Mouse (Mus musculus) gastrocnemius, postnatal 14 days (tissue): ENCODE results near the gene Mrpl24. TPM values are rescaled to one million over a fixed set of nuclear protein-coding genes. Genes with fewer than 3 reads are reported as not detected.

ENCODE experiments used
- DNase-seq: peaks from one replicate; pipeline ENCODE4 v3.0.0; 2021; ENCODE audit warnings: mixed read lengths
- intact Hi-C: fragments of 180-260 bp; cut with DNase I; formaldehyde crosslinking; loops from one replicate; pipeline ENCODE4 v1.15.1; 2025; ENCODE audit warnings: low total_unique reads
- total RNA-seq, 2 experiments: library from RNA; stranded (reverse); gene quantifications; 2 replicates each; pipeline ENCODE4 v1.2.3; 2021

The Mrpl24 gene
- total RNA-seq, 2 experiments from 2014 or later = 42.1 to 46.5 TPM

GRCm38 (mm10) chr3:87960586-87961191 is 41.4 kb downstream of the Mrpl24 start:
- intact Hi-C loops = loop anchor here (2.0 kb wide), 1 partner anchor 24 kb away; no protein-coding TSS in a partner anchor
- peak; percentile 93 for DNase-seq

DNA sequence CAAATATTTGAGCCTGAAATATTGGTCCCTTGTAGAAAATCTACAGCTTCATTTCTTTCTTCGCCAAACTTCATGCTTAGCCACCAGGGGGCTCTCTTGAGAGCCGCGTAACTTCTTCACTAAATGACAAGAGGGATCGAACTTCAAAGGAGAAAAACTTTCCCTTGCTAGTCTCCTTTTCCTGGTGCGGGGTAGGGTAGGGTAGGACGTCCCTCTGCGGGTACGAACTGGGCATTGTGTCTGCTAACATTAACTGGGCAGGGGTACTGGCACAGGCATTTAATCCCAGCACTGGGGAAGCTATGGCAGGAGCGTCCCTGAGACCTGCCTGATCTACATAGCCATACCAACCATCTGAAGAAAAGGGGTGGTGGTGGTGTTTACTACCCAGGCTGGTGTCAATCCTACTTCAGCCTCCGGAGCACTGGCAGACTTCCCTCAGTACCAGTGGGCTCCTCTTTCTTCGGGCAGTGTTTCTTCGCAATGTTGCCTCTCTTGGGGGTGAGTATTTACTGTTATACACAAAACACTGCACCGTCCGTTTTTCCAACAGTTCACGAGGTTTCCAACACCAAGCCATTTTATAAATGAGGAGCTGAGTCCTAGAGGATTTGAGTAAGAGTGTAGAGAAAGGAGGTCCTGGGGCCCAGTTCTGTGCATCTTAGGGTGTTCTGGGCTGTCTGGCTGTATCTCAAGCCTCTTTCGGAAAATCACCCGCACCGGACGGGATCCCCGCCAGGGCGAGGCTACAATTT is 51.1 kb downstream of the Mrpl24 start:
- DNase-seq = no peak
- intact Hi-C loops = loop anchor here (2.0 kb wide), 1 partner anchor 14 kb away; no protein-coding TSS in a partner anchor

DNA sequence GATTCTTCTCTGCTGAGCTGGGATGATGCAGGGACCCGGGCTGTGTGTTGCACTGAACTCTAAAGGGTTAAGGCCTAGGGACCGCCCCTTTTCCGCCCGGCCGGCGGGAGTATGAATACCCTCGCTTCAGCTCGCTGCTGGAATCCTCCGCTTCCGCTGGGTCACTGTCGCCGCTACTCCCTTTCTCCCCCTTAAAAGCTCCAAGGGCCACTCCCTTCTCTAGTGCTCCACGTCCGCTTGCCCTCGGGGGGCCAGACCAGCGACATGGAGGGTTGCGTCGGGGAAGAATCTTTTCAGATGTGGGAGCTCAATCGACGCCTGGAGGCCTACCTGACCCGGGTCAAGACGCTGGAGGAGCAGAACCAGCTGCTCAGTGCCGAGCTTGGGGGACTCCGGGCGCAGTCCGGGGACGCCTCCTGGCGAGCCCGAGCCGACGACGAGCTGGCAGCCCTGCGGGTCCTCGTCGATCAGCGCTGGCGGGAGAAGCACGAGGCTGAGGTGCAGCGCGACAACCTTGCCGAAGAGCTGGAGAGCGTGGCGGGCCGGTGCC is 51.7 kb downstream of the Mrpl24 start, which contains the start of gene Nes:
Gene Nes (plus strand): TSS at position 140 of the 550 bp plus-strand sequence.
- DNase-seq = peak; percentile 69

DNA sequence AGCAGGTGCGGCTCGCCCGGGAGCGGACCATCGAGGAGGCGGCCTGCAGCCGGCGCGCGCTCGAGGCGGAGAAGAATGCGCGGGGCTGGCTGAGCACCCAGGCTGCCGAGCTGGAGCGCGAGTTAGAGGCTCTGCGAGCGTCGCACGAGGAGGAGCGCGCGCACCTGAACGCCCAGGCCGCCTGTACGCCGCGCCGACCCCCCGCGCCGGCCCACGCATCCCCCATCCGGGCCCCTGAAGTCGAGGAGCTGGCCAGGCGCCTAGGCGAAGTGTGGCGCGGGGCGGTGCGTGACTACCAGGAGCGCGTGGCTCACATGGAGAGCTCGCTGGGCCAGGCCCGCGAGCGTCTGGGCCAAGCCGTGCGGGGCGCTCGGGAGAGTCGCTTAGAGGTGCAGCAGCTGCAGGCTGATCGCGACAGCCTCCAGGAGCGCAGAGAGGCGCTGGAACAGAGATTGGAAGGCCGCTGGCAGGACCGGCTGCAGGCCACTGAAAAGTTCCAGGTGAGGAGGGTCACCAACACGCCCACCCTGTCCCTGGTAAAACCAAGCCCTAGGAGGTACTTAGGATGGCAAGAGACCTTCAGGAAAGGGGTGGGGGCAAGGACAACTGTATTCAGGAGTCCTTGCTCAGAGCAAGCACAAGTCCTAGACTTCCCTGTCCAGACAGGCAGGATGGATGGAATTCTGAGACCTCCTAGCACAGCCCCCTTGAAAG is 52.3 kb downstream of the Mrpl24 start:
- no peak for DNase-seq

More for the DNA sequence above, 51.7 kb downstream of the Mrpl24 start, which contains the start of gene Nes:
- intact Hi-C loops = loop anchor here (2.0 kb wide), 1 partner anchor 14 kb away; no protein-coding TSS in a partner anchor

GRCm38 (mm10) chr3:87972203-87972664 is 52.9 kb downstream of the Mrpl24 start:
- intact Hi-C loops = no loop called here
- DNase-seq = no peak

More for the DNA sequence above, 52.3 kb downstream of the Mrpl24 start:
- intact Hi-C loops = loop anchor here (2.0 kb wide), 1 partner anchor 13 kb away; no protein-coding TSS in a partner anchor

DNA sequence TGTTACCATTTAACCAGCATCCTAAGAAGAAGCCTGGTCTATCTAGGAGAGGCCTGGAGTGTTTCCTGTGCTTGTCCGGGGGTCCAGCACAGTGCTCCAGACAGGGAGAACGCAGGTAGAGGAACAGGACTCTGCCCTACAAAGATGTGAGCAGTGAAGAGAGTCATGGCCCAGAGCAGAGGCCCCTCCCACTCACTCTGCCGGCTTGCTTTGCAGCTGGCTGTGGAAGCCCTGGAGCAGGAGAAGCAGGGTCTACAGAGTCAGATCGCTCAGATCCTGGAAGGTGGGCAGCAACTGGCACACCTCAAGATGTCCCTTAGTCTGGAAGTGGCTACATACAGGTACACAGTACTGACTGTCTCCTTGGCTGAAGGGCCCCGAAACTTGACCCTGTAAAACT is 53.5 kb downstream of the Mrpl24 start:
- no peak for DNase-seq
- intact Hi-C loops = no loop called here

Other genes with a start within 250 kb of the Mrpl24 start
- gene Lrrc71, start 170.9 kb upstream of the Mrpl24 start, total RNA-seq = under 1 TPM; 0.04 to 0.53 TPM
- gene Ntrk1, start 124.3 kb upstream of the Mrpl24 start, total RNA-seq = not detected
- under 1 TPM; 0.25 to 0.35 TPM for gene Insrr, start 122.6 kb upstream of the Mrpl24 start, total RNA-seq
- 10 to 100 TPM; 14.4 to 17.9 TPM for gene Pear1, start 95.2 kb upstream of the Mrpl24 start, total RNA-seq
- gene Sh2d2a, start 72.8 kb upstream of the Mrpl24 start, total RNA-seq = under 1 TPM in 1 of 2 experiments, not detected in 1; 0.06 TPM
- 10 to 100 TPM; 40.1 to 40.5 TPM for gene Prcc, start 33.9 kb upstream of the Mrpl24 start, total RNA-seq
- 100 to 1,000 TPM; 152 to 161 TPM for gene Hdgf, start 13.2 kb upstream of the Mrpl24 start, total RNA-seq
- 1 to 10 TPM; 9.0 to 9.6 TPM for gene Isg20l2, start 10.8 kb downstream of the Mrpl24 start, total RNA-seq
- gene Rrnad1, start 11.2 kb downstream of the Mrpl24 start, total RNA-seq = 1 to 10 TPM; 3.6 to 3.9 TPM
- gene Crabp2, start 29.2 kb downstream of the Mrpl24 start, total RNA-seq = under 1 TPM; 0.31 to 0.33 TPM
- 10 to 100 TPM; 37.2 to 51.2 TPM for gene Nes, start 51.6 kb downstream of the Mrpl24 start, total RNA-seq
- under 1 TPM; 0.08 to 0.16 TPM for gene Bcan, start 80.7 kb downstream of the Mrpl24 start, total RNA-seq
- under 1 TPM in 1 of 2 experiments, not detected in 1; 0.13 TPM for gene Hapln2, start 108.1 kb downstream of the Mrpl24 start, total RNA-seq
- gene Gpatch4, start 123.6 kb downstream of the Mrpl24 start, total RNA-seq = 10 to 100 TPM; 11.3 to 15.0 TPM
- 10 to 100 TPM; 47.1 to 47.4 TPM for gene Naxe, start 139.0 kb downstream of the Mrpl24 start, total RNA-seq
- not detected for gene Ttc24, start 158.8 kb downstream of the Mrpl24 start, total RNA-seq
- 1 to 10 TPM; 2.5 to 2.7 TPM for gene Iqgap3, start 162.5 kb downstream of the Mrpl24 start, total RNA-seq
- gene Mef2d, start 222.9 kb downstream of the Mrpl24 start, total RNA-seq = 100 to 1,000 TPM; 136 to 137 TPM